Comparison of ENCODE assay signal across 8 mouse cellular contexts in the genomic region with DNA sequence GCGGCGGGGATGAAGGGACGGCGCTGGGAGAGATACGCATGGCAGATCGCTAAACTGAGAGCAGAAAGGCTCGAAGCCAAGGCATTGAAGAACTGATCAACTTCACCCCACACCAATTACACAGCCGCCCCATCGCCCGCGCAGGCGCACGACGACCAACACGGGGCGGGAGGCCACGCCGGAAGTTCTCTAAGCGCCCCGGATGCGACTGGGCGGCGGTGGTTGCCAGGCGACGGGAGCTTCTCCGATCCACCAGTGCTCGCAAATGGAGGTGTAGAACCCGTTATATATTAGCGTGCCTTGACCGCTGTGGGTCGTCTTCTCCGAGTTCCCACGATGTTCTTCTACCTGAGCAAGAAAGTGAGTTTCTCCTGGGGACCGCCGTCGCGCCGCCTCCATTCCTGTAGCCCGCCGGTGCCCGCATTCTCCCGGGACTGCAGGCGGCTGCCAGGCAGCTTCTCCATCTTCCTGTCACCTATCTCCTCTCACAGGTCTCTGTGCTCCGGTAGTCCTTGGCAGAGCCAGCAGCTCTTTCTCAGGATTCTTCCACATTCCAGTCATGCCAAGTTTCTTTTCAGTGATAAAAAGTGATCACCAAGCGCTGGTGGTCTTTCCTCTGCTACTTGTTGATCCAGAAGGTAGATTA. TPM values are rescaled to one million over a fixed set of nuclear protein-coding genes. Genes with fewer than 3 reads are reported as not detected.
DNase-seq lines count a peak whose midpoint lies in the region; ATAC-seq and TF ChIP-seq lines count a peak whose summit lies in the region.

A gene (plus strand): TSS at position 73 of the 646 bp plus-strand sequence.

- peak within 1 kb of the TSS; percentile 69 for H3K4me2 ChIP-seq in forebrain, embryonic 14.5 days (ENCODE audit: low read length)
- H3K4me2 ChIP-seq in liver, postnatal 0 days (ENCODE audit: low read depth, low read length) = peak within 1 kb of the TSS; percentile 84
- peak within 1 kb of the TSS; percentile 79 for H3K4me2 ChIP-seq in neural tube, embryonic 13.5 days

- no peaks in the 10 kb centered on the region for H3K4me1 ChIP-seq in ES-E14 (ENCODE audit: control insufficient read depth in 2 of 2, insufficient read depth in 2 of 2, low read length in 2 of 2, poor library complexity in 1 of 2)
- peaks cover 6% of the 10 kb centered on the region for H3K4me1 ChIP-seq in forebrain, embryonic 14.5 days (ENCODE audit: control insufficient read depth, insufficient read depth, low read length)
- peaks cover 8% of the 10 kb centered on the region for H3K4me1 ChIP-seq in liver, postnatal 0 days (ENCODE audit: insufficient read depth)
- peaks cover 21% of the 10 kb centered on the region for H3K4me1 ChIP-seq in neural tube, embryonic 13.5 days (replicated peaks)

- peak within 1 kb of the TSS; percentile 85 to 93 for H3K4me3 ChIP-seq in ES-E14 (ENCODE audit: insufficient read depth in 1 of 2, low read depth in 1 of 2, low read length in 2 of 2, poor library complexity in 1 of 2, severe bottlenecking in 1 of 2)
- peak within 1 kb of the TSS; percentile 55 for H3K4me3 ChIP-seq in forebrain, embryonic 14.5 days (ENCODE audit: low read depth, low read length)
- peak within 1 kb of the TSS; percentile 61 for H3K4me3 ChIP-seq in liver, postnatal 0 days (ENCODE audit: low read depth, low read length)
- peak within 1 kb of the TSS; percentile 69 for H3K4me3 ChIP-seq in neural tube, embryonic 13.5 days

- ATAC-seq in forebrain, embryonic 14.5 days = peak; percentile 97
- ATAC-seq in liver, postnatal 0 days = peak; percentile 96
- ATAC-seq in neural tube, embryonic 13.5 days (ENCODE audit: low read depth) = peak; percentile 98

- H3K27me3 ChIP-seq in forebrain, embryonic 14.5 days (replicated peaks; ENCODE audit: control insufficient read depth, insufficient read depth, low read length) = no peaks in the 10 kb centered on the region
- H3K27me3 ChIP-seq in liver, postnatal 0 days (ENCODE audit: insufficient read depth, low read length) = no peaks in the 10 kb centered on the region
- H3K27me3 ChIP-seq in neural tube, embryonic 13.5 days = no peaks in the 10 kb centered on the region

- no peak within 1 kb of the TSS for H3K27ac ChIP-seq in ES-E14 (ENCODE audit: insufficient read depth, low read depth, low read length, poor library complexity, severe bottlenecking)
- 0 out of 2 replicates have a peak within 1 kb of the TSS, but pooled peaks have one; percentile 45 for H3K27ac ChIP-seq in forebrain, embryonic 14.5 days (ENCODE audit: low read depth, low read length)
- H3K27ac ChIP-seq in liver, postnatal 0 days (ENCODE audit: low read depth) = no peak within 1 kb of the TSS
- H3K27ac ChIP-seq in neural tube, embryonic 13.5 days (replicated peaks) = peak within 1 kb of the TSS; percentile 81

- in situ Hi-C loops in ES-E14 (cut with MboI; ENCODE audit: low sequenced_read_pairs in 2 of 2, unreplicated experiment in 2 of 2) = no loop called here

- WGBS in forebrain, embryonic 14.5 days = under 1% methylated on average over 45 of the region's 45 CpGs
- WGBS in liver, postnatal 0 days (ENCODE audit: insufficient replicate concordance) = under 1% methylated on average over 44 of the region's 45 CpGs
- WGBS in neural tube, embryonic 13.5 days = under 1% methylated on average over 45 of the region's 45 CpGs

- peaks cover 4% of the 10 kb centered on the region for H3K36me3 ChIP-seq in ES-E14 (ENCODE audit: control insufficient read depth, insufficient read depth, low read length, poor library complexity, severe bottlenecking)
- H3K36me3 ChIP-seq in forebrain, embryonic 14.5 days (ENCODE audit: control insufficient read depth, insufficient read depth, low read length) = peaks cover 5% of the 10 kb centered on the region
- H3K36me3 ChIP-seq in liver, postnatal 0 days (replicated peaks; ENCODE audit: insufficient read depth, low read length) = no peaks in the 10 kb centered on the region
- peaks cover 5% of the 10 kb centered on the region; the same call in 1 of the 2 replicates for H3K36me3 ChIP-seq in neural tube, embryonic 13.5 days

- H3K9ac ChIP-seq in ES-E14 (ENCODE audit: insufficient read depth, low read depth, low read length, poor library complexity, severe bottlenecking) = peak within 1 kb of the TSS; percentile 77
- peak within 1 kb of the TSS; percentile 56 for H3K9ac ChIP-seq in forebrain, embryonic 14.5 days (ENCODE audit: low read length)
- H3K9ac ChIP-seq in liver, postnatal 0 days (replicated peaks) = no peak within 1 kb of the TSS
- peak within 1 kb of the TSS; percentile 76 for H3K9ac ChIP-seq in neural tube, embryonic 13.5 days

- no peaks in the 10 kb centered on the region for H3K9me3 ChIP-seq in ES-E14 (ENCODE audit: control insufficient read depth, insufficient read depth, low read depth, low read length)
- no peaks in the 10 kb centered on the region for H3K9me3 ChIP-seq in forebrain, embryonic 14.5 days (replicated peaks; ENCODE audit: control insufficient read depth, low read length)
- H3K9me3 ChIP-seq in liver, postnatal 0 days (ENCODE audit: low read length) = no peaks in the 10 kb centered on the region
- no peaks in the 10 kb centered on the region for H3K9me3 ChIP-seq in neural tube, embryonic 13.5 days

- no peak for TF ChIP-seq EP300 in liver, postnatal 0 days (IDR thresholded peaks at IDR 0.05; ENCODE audit: low read depth)

- intact Hi-C loops in heart, postnatal 14 days (cut with DNase I) = loop anchor here (2.0 kb wide), 1 partner anchor 29 kb away; no protein-coding TSS in a partner anchor

- no peak for TF ChIP-seq CTCF in liver, postnatal 0 days (IDR thresholded peaks at IDR 0.05; ENCODE audit: low read depth)

- peak; percentile 77 for DNase-seq in ES-E14 (ENCODE audit: low read depth, low spot score)
- peak; percentile 90 for DNase-seq in cerebellum, adult 11-12 months
- peak; percentile 95 for DNase-seq in forebrain, embryonic 14.5 days (ENCODE audit: low spot score)
- DNase-seq in heart, postnatal 14 days = peak; percentile 90 to 93
- DNase-seq in layer of hippocampus, adult 11-12 months (ENCODE audit: low spot score) = peak; percentile 91
- peak; percentile 88 for DNase-seq in liver, postnatal 0 days
- DNase-seq in telencephalon, adult 2 months (ENCODE audit: low read depth, low spot score) = peak; percentile 78

TF ChIP-seq in ES-E14, 5 proteins besides CTCF, POLR2A, EP300 and RAD21:
- TF ChIP-seq HCFC1 (IDR thresholded peaks at IDR 0.05; ENCODE audit: borderline replicate concordance, insufficient read depth, low read length) = no peak
- TF ChIP-seq CHD2 (IDR thresholded peaks at IDR 0.05; ENCODE audit: low read depth, low read length) = no peak
- TF ChIP-seq ZC3H11A (IDR thresholded peaks at IDR 0.05; ENCODE audit: borderline replicate concordance, low read depth, low read length) = no peak
- no peak for TF ChIP-seq MAFK (IDR thresholded peaks at IDR 0.05; ENCODE audit: insufficient read depth, low read depth, low read length)
- no peak for TF ChIP-seq ZNF384 (IDR thresholded peaks at IDR 0.05; ENCODE audit: low read depth, low read length)

RNA-seq across cellular contexts. Expression of the gene that starts here (rescaled TPM):
- 22.3 and 27.1 TPM in 2 replicates for total RNA-seq in ES-E14 (2012; rRNA removed)
- polyA plus RNA-seq in forebrain, embryonic 14.5 days (2014; fragmentation: Nextera tagmentation; extraction: Ambion mirVana) = 21.6 and 24.8 TPM in 2 replicates
- total RNA-seq in heart, postnatal 14 days (2021) = 10 to 100 TPM; 11.9 to 12.5 TPM
- 1.1 and 1.4 TPM in 2 replicates for polyA plus RNA-seq in liver, postnatal 0 days (2015; fragmentation: Nextera tagmentation; extraction: Ambion mirVana)
- 15.4 and 22.0 TPM in 2 replicates for polyA plus RNA-seq in neural tube, embryonic 13.5 days (2015; fragmentation: Nextera tagmentation; extraction: Ambion mirVana)

Comparison
In these comparisons a context has a peak if more than half of its experiments do, and no peak if none do; other contexts are left out.
1. H3K27ac ChIP-seq: peak in forebrain, embryonic 14.5 days (single experiment) and neural tube, embryonic 13.5 days (single experiment); none in ES-E14 (single experiment) and liver, postnatal 0 days (single experiment).
2. Peak in every context shown above with its lines, with median percentiles within 50 percentile points of each other: DNase-seq, H3K4me3 ChIP-seq, ATAC-seq and H3K4me2 ChIP-seq.